Mouse (Mus musculus) hindlimb bud, embryonic 11.5 days (tissue): Measurements from ENCODE around the gene Gm21497.
"Not testable (repeated sequence)": the region's sequence is repeated elsewhere in the genome, so short reads cannot be mapped to it uniquely, and the experiment has no call there.

Experiments used
- DNase-seq: peaks from one replicate; pipeline ENCODE4 v3.0.0-alpha.2; 2012; ENCODE audit warnings: low read depth, low spot score; ENCODE audit errors: extremely low spot score

Gene Gm21497

DNA sequence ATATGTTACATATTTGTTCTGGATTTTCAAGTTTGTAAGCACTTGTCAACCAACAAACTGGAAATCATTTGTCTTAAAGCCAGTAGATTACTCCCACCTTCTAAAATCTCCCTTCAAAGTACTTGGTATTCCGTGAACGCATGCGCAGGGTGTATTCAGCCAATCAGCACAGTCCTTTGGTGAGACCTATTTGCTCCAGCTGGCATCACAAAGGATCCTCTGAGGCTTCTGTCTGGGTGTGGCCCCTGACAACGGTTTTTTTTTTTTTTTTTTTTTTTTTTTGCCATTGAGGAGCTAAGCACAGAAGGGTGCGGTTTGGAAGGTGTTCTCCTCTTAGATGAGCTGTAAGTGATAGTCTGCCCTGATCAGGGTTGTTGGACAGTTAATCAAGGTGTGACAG lies at the start of gene Gm21497:
TSS of gene Gm21497 (plus strand) at position 301 of the 400 bp plus-strand sequence.
- DNase-seq, result not testable (repeated sequence)
